Mouse (Mus musculus): Measurements from ENCODE around the gene Unc13b.
"Not testable (repeated sequence)": the region's sequence is repeated elsewhere in the genome, so short reads cannot be mapped to it uniquely, and the experiment has no call there.

The Unc13b gene

DNA sequence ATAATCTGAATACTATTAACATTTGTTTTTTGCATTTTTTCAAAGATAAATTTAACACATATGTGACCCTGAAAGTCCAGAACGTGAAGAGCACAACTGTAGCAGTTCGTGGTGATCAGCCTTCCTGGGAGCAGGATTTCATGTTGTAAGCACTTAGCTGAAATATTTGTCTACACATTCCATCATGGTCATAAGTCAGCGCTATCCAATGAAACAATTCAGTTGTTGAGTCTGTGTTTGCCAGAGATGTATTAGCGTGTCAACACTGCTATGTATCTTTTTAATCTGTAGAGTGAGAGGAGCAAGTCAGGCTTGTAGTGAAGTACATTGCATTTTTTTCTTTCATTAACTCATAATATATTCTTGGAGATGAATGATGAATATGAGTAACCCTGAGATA lies 32.4 kb downstream of the Unc13b start:
- DNase-seq (ENCODE audit: low spot score in 2 of 2) = no peak

DNA sequence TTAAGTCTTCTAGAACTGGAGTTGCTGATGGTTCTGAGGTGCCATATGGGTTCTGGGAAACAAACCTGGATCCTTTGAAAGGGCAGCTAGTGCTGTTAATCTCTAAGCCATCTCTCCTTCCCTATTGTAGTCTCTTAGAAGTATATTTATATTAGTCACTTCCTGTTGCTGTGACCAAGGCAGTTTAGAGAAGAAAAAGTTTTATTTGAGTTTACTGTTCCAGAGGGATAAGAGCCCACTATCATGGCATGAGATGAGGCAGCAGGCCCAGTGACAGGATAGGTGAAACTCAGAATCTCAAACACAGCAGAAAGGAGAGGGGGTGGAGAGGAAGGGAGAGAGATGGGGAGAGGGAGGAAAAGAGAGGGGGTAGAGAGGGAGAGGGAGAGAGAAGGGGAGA lies 54.7 kb downstream of the Unc13b start:
- no peak for DNase-seq (ENCODE audit: low spot score in 2 of 2)

DNA sequence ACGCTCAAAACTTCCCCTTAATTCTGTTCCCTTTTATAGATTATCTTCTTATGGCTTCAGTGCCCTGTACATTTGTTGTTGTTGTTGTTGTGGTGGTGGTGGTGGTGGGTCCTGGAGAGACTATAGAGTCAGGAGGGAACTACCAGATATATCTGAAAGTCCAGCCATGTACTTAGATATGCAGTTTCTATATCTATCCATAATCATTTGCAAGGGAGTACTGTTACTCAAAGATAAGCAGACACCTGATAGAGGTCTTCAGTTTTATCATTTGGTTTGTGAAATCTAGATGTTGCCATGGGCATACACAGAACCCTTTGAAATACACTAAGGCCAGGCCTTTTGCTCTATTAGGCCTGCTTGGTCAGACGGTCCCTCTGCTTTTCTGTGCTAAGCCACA lies 55.8 kb downstream of the Unc13b start:
- DNase-seq (ENCODE audit: low spot score in 2 of 2) = no peak

DNA sequence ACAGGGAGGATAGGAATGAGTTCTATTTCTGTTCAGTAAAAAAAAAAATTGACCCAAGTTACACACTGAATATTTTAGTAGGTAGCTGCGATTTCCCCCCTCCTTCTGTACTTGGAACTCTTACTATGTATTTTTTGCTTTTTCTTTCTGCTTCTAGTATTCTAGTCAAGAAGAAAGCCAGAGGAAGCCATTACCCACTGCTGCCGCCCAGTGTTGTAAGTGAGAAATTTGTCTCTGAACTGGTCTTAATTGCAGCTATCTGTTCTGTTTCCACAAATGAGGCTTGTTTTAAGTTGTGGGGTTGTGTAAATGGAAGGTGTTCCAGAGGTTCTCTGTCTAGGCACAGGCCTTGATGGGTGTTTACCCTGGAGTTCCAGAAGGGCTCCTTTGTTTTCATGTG lies 56.2 kb downstream of the Unc13b start:
- DNase-seq (ENCODE audit: low spot score in 2 of 2) = peak in 1 of 2 experiments; percentile 36

DNA sequence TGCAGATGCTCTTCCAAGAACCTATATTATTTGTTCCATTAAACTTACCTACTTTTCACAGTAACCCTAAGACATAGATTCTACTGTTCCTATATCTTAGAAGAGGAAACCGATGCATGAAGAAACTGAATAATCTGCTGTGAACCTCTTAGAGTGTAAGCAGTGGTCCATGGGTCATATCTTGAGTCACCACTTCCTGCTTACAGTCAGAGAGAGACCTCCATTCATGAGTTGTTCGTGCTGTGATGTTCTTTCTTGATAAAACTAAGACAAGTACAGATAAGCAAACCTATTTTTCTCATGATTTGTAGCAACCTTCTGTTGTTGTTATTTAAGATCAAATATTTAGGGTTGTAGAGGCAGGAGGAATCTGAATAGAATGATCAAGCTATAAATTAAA lies 57.5 kb downstream of the Unc13b start:
- DNase-seq (ENCODE audit: low spot score in 2 of 2) = no peak

DNA sequence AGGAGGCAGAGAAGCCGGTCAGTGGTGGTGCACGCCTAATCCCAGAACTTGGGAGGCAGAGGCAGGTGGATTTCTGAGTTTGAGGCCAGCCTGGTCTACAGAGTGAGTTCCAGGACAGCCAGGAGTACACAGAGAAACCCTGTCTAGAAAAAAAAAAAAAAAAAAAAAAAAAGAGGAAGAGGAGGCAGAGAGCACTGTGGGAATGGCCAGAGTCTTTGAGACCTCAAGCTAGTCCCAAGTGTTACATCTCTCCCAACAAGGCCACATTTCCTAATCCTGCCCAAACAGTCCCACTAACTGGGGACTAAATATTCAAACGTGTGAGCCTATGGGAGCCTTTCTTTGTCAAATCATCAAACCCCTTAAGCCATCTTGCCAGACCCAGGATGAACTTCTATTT lies 71.0 kb downstream of the Unc13b start:
- DNase-seq (ENCODE audit: low spot score in 2 of 2) = no peak

DNA sequence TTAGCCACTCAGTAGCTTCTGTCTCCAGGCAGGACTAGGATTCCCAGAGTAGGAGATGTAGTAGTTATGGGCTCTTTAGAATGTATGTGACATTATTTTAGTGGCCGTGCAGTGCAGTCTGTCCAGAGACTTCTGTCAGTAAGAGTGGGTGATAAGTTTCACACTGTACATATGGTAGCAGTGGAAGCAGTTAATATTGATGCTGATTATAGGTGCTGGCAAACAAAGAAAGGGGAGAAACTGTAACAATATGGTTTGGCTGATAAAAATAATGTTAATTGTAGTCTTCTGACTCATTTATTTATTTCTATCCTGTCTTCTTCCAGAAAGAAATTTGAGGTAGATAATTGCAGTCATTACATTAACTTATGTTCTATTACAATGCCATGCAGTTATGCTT lies 83.9 kb downstream of the Unc13b start:
- DNase-seq (ENCODE audit: low spot score in 2 of 2) = no peak

DNA sequence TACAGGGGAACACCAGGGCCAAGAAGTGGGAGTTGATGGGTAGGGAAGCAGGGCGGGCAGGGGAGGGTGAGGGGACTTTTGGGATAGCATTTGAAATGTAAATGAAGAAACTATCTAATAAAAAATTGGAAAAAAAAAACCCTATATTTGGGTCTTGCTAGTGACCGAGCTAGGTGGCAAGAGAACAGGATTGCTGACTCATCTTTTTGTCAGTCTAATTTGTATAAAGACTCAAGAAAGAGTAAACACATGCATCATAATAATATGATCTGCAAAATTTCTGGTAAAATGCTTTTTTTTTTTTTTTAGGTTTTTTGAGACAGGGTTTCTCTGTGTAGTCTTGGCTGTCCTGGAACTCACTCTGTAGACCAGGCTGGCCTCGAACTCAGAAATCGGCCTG lies 93.7 kb downstream of the Unc13b start:
- DNase-seq (ENCODE audit: low spot score in 2 of 2) = not testable (repeated sequence)

DNA sequence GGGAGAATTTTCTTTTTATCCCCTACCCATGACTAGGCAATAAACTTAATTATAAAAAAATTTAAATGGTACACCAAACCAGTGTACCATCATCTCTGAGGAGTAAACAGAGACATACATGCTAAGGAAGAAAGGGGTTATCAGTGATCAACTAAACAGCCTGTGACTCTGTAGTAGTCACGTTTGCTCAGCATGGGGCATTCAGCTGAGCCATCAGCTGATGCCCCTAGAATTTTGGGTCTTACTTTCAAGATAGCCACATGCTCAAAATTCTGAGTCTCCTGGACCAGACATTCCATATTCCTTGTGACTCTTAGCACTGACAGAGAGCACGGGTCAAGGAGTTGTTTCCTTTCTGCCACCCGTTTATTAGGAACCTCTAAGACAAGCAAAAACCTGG lies 101.3 kb downstream of the Unc13b start:
- DNase-seq (ENCODE audit: low spot score in 2 of 2) = no peak

DNA sequence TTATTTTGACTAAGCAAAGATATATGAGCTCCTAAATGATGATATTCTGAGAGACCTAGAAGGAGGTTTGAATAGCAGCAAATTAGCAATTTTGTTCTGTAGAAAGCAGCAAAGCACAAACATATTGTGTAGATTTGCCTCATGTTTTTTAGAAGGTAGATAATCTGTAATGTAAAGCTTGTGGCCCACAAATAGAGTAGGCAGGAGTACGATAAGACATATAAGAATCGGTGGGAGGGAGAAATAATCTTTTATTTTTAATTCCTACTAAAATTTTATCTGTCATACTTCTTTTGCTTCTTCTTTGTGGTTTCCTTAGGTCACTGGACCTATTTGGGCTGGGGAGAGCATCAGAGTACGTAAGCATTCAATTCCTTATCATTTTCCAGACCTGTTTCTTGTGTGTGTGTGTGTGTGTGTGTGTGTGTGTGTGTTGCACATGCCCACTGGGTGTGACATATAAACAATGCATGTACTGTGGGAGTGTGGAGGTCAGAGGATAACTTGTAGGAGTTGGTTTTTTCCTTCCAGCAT lies 102.4 kb downstream of the Unc13b start:
- DNase-seq (ENCODE audit: low spot score in 2 of 2) = no peak

DNA sequence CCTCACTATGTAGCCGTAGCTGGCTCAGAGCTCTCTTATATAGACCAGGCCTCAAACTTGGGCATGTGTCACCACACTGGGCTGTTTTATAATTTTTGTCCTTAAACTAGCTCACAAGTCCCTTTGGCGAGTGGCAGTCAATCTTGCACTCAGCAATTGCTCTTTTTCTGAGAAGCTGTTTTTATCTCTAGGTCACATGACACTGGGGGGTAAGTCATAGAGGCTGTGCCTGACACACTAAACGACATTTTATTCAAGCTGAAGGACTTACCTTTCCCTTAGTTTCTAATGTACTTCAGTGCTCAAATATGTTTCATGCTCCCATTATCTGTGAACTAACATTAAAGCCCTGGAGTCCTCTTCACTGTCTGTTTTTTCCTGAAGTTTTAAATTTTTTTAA lies 104.5 kb downstream of the Unc13b start:
- no peak for DNase-seq (ENCODE audit: low spot score in 2 of 2)

DNA sequence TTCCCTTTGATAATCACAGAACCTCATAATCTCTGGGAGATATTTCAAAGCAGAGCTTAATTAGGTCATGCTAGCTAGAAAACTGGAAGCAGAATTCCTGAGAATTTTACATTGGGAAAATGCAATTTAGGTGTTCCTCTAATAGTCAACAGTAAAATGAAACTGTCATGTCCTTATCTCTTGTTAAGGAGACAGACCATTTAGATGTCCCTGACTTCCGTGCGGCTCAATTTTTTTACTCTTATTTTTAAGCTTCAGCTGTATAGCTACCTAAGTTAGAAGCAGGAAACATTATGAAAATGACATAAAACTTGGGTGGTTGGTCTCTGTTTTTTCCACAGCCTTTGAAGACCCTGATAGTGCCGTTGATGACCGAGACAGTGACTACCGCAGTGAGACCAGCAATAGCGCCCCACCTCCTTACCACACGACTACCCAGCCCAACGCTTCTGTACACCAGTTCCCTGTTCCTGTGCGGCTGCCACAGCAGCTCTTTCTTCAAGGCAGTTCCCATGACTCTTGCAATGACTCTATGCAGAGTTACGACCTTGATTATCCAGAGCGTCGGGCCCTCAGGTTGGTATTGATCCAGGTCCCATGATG lies 106.8 kb downstream of the Unc13b start:
- DNase-seq (ENCODE audit: low spot score in 2 of 2) = no peak

DNA sequence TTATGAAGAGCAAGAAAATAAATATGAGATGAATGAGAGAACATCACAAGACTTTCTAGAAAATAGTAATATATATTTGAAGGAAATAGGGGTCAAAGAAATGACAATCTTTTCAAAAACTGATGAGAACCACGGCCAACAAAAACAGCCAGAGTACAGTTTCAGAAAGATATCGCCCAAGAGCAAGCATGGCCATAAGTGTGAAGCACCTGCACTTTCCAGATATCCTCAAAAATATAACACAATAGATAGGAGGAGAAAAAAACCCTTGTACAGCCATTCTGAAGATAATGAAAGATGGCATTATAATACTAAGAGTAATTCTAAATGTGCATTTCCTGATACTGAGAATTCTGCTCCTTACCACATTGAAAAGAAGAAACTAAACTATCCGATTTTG lies 111.3 kb downstream of the Unc13b start:
- no peak for DNase-seq (ENCODE audit: low spot score in 2 of 2)

DNA sequence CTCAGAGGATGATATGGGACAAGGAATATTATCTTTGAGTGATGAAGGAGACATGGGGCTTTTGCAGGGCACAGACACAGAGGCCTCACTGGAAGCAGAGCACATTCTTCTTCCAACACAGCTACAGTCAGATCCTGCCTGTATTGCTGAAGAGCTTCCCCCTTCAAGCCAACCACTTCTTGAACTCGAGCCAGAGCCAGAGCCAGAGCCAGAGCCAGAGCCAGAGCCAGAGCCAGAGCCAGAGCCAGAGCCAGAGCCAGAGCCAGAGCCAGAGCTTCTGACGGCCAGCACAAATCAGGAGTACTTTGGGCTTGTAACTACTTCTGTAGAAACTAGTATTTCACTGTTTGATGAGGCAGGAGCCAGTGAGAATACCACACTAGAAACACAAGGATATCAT lies 118.4 kb downstream of the Unc13b start:
- peak in 1 of 2 experiments; percentile 27 for DNase-seq (ENCODE audit: low spot score in 2 of 2)

DNA sequence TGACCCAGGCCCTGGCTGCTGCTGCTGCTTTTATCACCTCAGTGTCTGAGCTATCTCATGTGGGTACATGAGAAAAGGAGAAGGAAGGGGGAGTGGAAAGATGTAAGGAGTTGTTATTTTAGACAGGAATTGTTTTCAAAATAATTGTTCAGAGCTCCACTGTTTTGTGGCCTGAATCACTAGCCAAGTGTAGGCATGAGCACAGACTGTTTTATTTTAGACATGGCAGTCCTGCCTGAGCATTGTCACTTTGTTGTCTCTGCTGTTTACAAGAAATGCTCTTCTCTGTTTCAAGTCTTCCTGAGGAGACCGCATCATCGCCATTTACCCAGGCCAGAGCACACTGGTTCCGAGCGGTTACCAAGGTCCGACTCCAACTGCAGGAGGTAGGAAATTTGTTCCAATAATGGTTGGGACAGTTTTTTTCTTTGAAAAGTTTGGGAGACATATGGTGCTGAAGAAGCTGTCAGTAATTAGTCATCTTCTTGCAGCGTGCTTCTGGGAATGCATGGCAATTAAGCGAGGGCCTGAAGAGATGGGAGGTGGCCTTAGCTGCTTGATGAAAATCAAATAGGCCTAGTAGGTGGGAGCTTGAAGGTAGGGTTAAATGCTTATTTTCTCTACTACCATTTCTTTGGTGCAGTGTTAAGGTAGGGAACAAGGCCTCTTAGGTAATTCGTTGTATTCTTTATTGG lies 123.9 kb downstream of the Unc13b start:
- no peak for DNase-seq (ENCODE audit: low spot score in 2 of 2)

DNA sequence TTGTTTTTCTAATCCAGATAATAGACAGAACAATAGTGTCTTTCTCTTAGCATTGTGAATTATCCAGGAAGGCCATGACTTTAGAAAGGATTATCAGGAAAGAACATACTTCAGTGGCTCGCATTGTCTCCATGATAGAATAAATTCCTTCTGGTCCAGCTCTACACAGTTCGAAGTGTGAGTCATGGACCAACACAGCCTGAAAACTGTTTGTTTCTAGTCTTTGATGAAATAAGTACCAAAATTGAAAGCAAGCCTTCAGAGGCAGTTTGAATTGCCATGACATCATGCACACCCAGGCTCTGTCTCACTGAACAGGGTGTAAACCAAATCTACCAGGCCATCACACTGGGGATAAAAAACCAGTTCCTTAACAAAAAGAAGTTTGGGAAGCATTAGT lies 128.7 kb downstream of the Unc13b start:
- DNase-seq (ENCODE audit: low spot score in 2 of 2) = no peak

DNA sequence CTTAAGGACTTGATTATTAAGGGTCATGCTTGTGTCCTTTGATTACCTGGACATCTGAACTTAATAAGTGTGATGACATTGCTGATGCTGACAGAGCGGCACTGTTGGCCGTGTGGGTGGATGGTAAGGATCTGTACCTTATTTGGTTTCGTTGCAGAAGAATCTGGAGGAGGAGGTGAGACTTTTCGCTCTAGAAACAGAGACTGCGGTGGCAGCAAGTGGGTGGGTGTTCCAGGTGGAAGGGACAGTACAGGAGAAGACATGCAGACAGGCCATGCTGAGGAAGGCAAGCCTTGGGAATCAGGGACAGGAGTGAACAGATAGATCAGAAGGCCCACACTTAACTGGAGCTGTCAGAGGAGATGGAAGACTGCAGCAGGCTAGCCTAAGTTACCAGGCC lies 130.6 kb downstream of the Unc13b start:
- no peak for DNase-seq (ENCODE audit: low spot score in 2 of 2)

DNA sequence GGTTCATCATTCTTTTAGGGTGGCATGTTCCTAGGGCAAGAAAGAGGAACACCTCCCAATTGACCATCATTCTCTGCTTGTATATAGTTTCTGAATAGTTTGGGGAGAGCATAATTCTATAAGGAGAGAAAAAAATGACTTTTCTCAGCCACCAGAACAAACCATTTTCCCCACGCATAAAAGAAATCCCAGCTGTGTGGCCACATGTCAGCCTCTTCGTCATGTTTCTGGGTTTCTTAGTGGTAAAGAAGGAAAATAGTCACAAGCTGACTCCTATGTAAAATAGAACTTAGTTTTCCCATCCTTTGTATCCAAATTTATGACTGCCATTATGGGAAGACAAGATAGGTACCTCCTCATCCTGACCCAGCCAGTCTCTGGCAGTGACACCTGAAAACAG lies 146.2 kb downstream of the Unc13b start:
- DNase-seq (ENCODE audit: low spot score in 2 of 2) = no peak

DNA sequence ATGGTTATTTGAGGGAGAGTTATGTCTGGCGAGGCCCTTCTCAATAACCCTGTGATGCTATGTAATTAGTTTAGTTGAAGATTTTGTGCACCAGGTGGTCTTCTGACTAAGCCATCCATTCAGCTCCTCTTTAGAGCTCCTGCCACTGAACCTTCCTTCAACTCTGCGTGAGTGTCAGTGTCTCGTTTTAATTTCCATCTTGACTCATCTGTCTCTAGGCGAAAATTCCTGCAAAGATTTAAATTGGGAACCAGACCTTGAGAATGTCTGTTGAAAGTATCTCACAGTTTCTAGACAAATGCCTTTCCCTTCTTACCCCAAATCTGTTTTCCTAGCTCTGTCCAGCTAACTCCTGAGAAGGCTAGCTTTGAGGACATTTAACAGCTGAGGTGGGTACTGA lies 146.8 kb downstream of the Unc13b start:
- DNase-seq (ENCODE audit: low spot score in 2 of 2) = no peak

DNA sequence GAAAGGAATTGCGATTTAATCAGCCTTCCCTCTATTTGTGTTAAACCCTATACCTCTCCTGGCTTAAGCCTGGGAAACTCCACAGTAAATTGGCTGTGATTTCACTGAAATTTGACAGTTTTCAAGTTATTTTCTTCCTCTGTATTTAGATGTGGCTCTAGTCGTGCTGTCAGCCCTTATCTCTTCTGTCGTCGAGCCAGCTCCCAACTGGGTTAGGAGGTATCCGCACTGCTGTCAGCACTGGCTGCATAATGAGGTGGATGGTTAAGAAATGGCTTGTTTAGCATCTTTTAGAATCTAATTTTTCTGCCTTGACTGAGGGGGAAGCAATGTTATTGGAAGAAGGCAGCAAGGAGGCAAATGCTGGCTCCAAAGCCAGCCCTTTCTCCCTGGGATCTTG lies 148.2 kb downstream of the Unc13b start:
- no peak for DNase-seq (ENCODE audit: low spot score in 2 of 2)

DNA sequence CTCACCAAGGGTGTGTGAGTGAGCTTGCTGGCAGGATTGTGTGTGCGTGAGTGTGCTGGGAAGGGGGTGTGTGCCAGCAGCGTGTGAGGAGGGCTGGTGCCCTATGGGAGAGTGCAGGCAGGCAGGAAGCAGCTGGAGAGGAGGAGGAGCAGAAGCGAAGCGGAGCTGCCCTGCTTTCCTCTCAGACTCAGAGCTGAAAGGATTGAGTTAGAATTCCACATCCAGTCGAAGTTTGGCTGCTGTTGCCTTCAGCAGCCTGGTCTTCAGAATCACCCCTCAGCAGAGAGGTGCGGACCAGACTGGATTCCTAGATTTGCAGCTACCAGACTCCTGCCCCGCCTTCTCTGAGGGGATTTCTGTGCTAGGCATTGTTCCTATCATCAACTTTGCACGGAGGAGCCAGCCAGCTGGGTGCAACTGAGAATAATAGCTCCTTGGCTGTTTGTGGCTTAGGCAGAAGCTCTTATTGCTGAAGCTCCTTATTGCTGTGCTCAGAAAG lies 150.4 kb downstream of the Unc13b start:
- peak in 1 of 2 experiments; percentile 22 for DNase-seq (ENCODE audit: low spot score in 2 of 2)

DNA sequence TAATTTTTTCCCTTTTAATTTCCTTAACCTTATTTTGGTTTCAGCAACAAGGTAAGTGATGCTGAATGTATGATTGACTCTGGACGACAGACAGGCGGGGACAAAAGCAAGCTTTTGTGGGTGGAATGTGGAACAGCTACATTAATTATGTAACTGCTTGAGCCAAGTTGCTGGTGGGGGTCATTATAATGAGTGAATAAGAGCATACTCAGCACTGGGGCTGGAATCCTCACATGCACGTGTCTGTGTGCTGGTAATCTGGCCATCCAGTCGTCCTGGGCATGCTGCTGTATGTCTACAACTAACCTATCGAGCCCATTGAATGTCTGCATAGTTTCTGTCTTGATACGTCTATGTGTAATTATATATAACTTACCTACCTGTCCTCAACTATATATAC lies 150.9 kb downstream of the Unc13b start:
- DNase-seq (ENCODE audit: low spot score in 2 of 2) = no peak

DNA sequence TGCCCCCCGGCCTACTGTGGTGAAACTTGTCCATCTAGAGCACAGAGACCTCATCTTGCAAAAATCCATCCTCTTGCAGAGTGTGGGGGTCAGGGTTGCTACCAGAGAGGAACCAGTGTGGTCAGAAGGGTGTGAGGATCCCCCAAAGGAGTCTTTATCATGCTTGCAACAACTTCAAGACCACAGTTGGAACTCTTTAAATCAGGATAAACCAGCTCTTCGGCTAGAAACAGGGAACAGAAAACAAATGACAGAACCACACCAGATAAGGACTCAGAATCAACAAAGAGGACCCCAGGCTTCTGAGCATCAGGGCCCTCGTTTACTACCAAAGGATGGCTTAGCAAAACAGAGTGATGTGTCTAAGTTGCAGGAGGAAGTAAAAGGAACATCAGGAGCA lies 157.7 kb downstream of the Unc13b start:
- no peak for DNase-seq (ENCODE audit: low spot score in 2 of 2)
